Mouse (Mus musculus) right cerebral cortex, postnatal 25 days (tissue): Measurements from ENCODE around the gene Tagln2.

Source experiments
- DNase-seq: peaks from one replicate; pipeline ENCODE4 v3.0.0; 2022

Gene Tagln2

GRCm38 (mm10) chr1:172504756-172505155 lies 4.9 kb downstream of the Tagln2 start:
- DNase-seq = no peak

- DNase-seq = no peak
Observed at GRCm38 (mm10) chr1:172507001-172507400, 7.2 kb downstream of the Tagln2 start.

- DNase-seq = no peak
Observed at GRCm38 (mm10) chr1:172507701-172508100, 7.9 kb downstream of the Tagln2 start.

- DNase-seq = no peak
Observed at GRCm38 (mm10) chr1:172508172-172508571, 8.3 kb downstream of the Tagln2 start.

GRCm38 (mm10) chr1:172509235-172509634 lies 9.4 kb downstream of the Tagln2 start:
- no peak for DNase-seq

- no peak for DNase-seq
Observed at GRCm38 (mm10) chr1:172509983-172510382, 10.1 kb downstream of the Tagln2 start.

GRCm38 (mm10) chr1:172510421-172510972 lies 10.7 kb downstream of the Tagln2 start:
- no peak for DNase-seq

GRCm38 (mm10) chr1:172512962-172513361 lies 13.1 kb downstream of the Tagln2 start:
- DNase-seq = no peak

- DNase-seq = no peak
Observed at GRCm38 (mm10) chr1:172513525-172514212, 13.8 kb downstream of the Tagln2 start.

- DNase-seq = no peak
Observed at GRCm38 (mm10) chr1:172514213-172514529, 14.3 kb downstream of the Tagln2 start.

- no peak for DNase-seq
Observed at GRCm38 (mm10) chr1:172514551-172515268, 14.9 kb downstream of the Tagln2 start.

GRCm38 (mm10) chr1:172515396-172515795 lies 15.5 kb downstream of the Tagln2 start:
- DNase-seq = no peak

- DNase-seq = no peak
Observed at GRCm38 (mm10) chr1:172518013-172518412, 18.2 kb downstream of the Tagln2 start.

- DNase-seq = no peak
Observed at GRCm38 (mm10) chr1:172519644-172520043, 19.8 kb downstream of the Tagln2 start.

GRCm38 (mm10) chr1:172520576-172521440 lies 21.0 kb downstream of the Tagln2 start, which contains the start of gene Cfap45:
Gene Cfap45 (plus strand): TSS chr1:172520801.
- peak; percentile 82 for DNase-seq

GRCm38 (mm10) chr1:172522524-172522923 lies 22.7 kb downstream of the Tagln2 start:
- no peak for DNase-seq

- DNase-seq = no peak
Observed at GRCm38 (mm10) chr1:172523699-172524101, 23.9 kb downstream of the Tagln2 start.

GRCm38 (mm10) chr1:172525027-172525764 lies 25.3 kb downstream of the Tagln2 start:
- DNase-seq = no peak

GRCm38 (mm10) chr1:172525971-172526370 lies 26.1 kb downstream of the Tagln2 start:
- no peak for DNase-seq

- DNase-seq = no peak
Observed at GRCm38 (mm10) chr1:172526380-172527081, 26.7 kb downstream of the Tagln2 start.

- DNase-seq = no peak
Observed at GRCm38 (mm10) chr1:172527431-172527830, 27.6 kb downstream of the Tagln2 start.

GRCm38 (mm10) chr1:172528701-172529100 lies 28.9 kb downstream of the Tagln2 start:
- DNase-seq = peak; percentile 75
